Mouse (Mus musculus) hindlimb bud, embryonic 11.5 days (tissue): ENCODE data around the gene Ngef.

Experiments used
- DNase-seq: peaks from one replicate; pipeline ENCODE4 v3.0.0-alpha.2; 2012; ENCODE audit warnings: low read depth, low spot score; ENCODE audit errors: extremely low spot score

Gene Ngef

GRCm38 (mm10) chr1:87565760-87566159, 7.9 kb downstream of the Ngef start:
- no peak for DNase-seq

- DNase-seq = no peak
Measured at GRCm38 (mm10) chr1:87562967-87563366, 10.7 kb downstream of the Ngef start.

- DNase-seq = no peak
Measured at GRCm38 (mm10) chr1:87553586-87553985, 20.1 kb downstream of the Ngef start.

GRCm38 (mm10) chr1:87551008-87551407, 22.7 kb downstream of the Ngef start:
- DNase-seq = no peak

GRCm38 (mm10) chr1:87541614-87542013, 32.1 kb downstream of the Ngef start:
- no peak for DNase-seq

GRCm38 (mm10) chr1:87537008-87537407, 36.7 kb downstream of the Ngef start:
- no peak for DNase-seq

- no peak for DNase-seq
Measured at GRCm38 (mm10) chr1:87534118-87534517, 39.6 kb downstream of the Ngef start.

- no peak for DNase-seq
Measured at GRCm38 (mm10) chr1:87532346-87532745, 41.3 kb downstream of the Ngef start.

- DNase-seq = no peak
Measured at GRCm38 (mm10) chr1:87527191-87527590, 46.5 kb downstream of the Ngef start.

GRCm38 (mm10) chr1:87525041-87525440, 48.6 kb downstream of the Ngef start:
- DNase-seq = no peak

- DNase-seq = no peak
Measured at GRCm38 (mm10) chr1:87521523-87521922, 52.1 kb downstream of the Ngef start.

GRCm38 (mm10) chr1:87520467-87520866, 53.2 kb downstream of the Ngef start:
- DNase-seq = no peak

GRCm38 (mm10) chr1:87510845-87511244, 62.8 kb downstream of the Ngef start:
- DNase-seq = no peak

GRCm38 (mm10) chr1:87510166-87510691, 63.4 kb downstream of the Ngef start:
- DNase-seq = no peak

- no peak for DNase-seq
Measured at GRCm38 (mm10) chr1:87509561-87510165, 64.0 kb downstream of the Ngef start, which contains the start of gene Neu2. Gene Neu2, plus strand, starts transcription at chr1:87509889.

- no peak for DNase-seq
Measured at GRCm38 (mm10) chr1:87508591-87509560, 64.8 kb downstream of the Ngef start.

- no peak for DNase-seq
Measured at GRCm38 (mm10) chr1:87507857-87508256, 65.8 kb downstream of the Ngef start.

- DNase-seq = no peak
Measured at GRCm38 (mm10) chr1:87505524-87505923, 68.1 kb downstream of the Ngef start.

GRCm38 (mm10) chr1:87493542-87493941, 80.1 kb downstream of the Ngef start:
- DNase-seq = no peak

- no peak for DNase-seq
Measured at GRCm38 (mm10) chr1:87492285-87492684, 81.4 kb downstream of the Ngef start.

- DNase-seq = no peak
Measured at GRCm38 (mm10) chr1:87486386-87486785, 87.3 kb downstream of the Ngef start.

- no peak for DNase-seq
Measured at GRCm38 (mm10) chr1:87482546-87482945, 91.1 kb downstream of the Ngef start.
